Mouse (Mus musculus): ENCODE measurements at regions not wholly inside any gene's neighbourhood (a gene's known extent, or its start where the extent isn't known, plus 50 kb on each side); places are given as distances from the start of the nearest gene placed in this dataset.

GRCm38 (mm10) chr13:57115936-57116335, 220.1 kb upstream of the Trpc7 start:
- no peak for TF ChIP-seq CTCF (IDR thresholded peaks at IDR 0.05; ENCODE audit: extremely low read depth, insufficient read depth, low read length)
- TF ChIP-seq POLR2A (IDR thresholded peaks at IDR 0.05; ENCODE audit: extremely low read depth, insufficient read depth, low read length) = no peak

Data from cortical plate, adult 2 months (tissue).